Mouse (Mus musculus): ENCODE data around the gene Rffl. TPM values are rescaled to one million over a fixed set of nuclear protein-coding genes. Genes with fewer than 3 reads are reported as not detected.
A peak's percentile ranks its signal among the peaks of the same experiment; 100 is the strongest.

The Rffl gene
- polyA plus RNA-seq, 2 experiments: 12.9 to 19.0 TPM

DNA sequence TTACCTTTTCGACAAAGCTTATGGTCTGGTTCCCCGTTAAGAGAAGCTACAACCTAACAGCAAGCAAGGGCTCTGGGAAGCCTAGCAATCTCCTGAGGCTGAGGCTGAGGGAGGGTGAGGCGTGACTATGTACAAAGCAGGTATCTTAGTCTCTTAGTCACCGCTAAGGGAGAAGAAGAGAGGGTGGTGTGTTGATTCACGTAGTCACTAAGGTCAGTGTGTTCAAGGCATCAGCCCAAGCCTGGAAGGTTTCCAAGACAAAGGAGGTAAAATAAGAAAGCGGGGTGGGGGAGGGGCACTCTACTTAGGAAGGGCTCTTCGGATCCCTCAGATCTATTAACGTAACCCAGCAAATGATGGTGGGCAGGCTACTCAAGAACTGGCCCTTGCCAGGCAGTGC is 9.5 kb downstream of the Rffl start:
- WGBS (ENCODE audit: insufficient replicate concordance): 75% methylated on average over 8 of the region's 8 CpGs
- no peaks in the 10 kb centered on the region for H3K9me3 ChIP-seq (ENCODE audit: control insufficient read depth, low read length)
- no peak for DNase-seq (ENCODE audit: low read depth in 3 of 3, low spot score in 3 of 3)
- TF ChIP-seq EP300 (IDR thresholded peaks at IDR 0.05; ENCODE audit: low read depth) (no peak), CTCF (IDR thresholded peaks at IDR 0.05; ENCODE audit: low read depth) (no peak)
- H3K4me3 ChIP-seq (ENCODE audit: insufficient read depth in 1 of 2, low read depth in 2 of 2, low read length in 2 of 2): no peak overlapping the region
- no peak for ATAC-seq (ENCODE audit: insufficient read depth)
- peaks cover 34 to 45% of the 10 kb centered on the region in 2 experiments for H3K4me1 ChIP-seq (replicated peaks; ENCODE audit: control insufficient read depth in 2 of 2, insufficient read depth in 2 of 2, low read length in 1 of 2)
- no peak overlapping the region for H3K9ac ChIP-seq (replicated peaks)
- no peaks in the 10 kb centered on the region; the same call in none of the 2 replicates for H3K36me3 ChIP-seq (replicated peaks; ENCODE audit: control insufficient read depth, insufficient read depth, low read depth)
- H3K27me3 ChIP-seq (ENCODE audit: control insufficient read depth, insufficient read depth, low read length): no peaks in the 10 kb centered on the region
- no peak overlapping the region for H3K4me2 ChIP-seq (ENCODE audit: low read depth)
- no peak overlapping the region for H3K27ac ChIP-seq

DNA sequence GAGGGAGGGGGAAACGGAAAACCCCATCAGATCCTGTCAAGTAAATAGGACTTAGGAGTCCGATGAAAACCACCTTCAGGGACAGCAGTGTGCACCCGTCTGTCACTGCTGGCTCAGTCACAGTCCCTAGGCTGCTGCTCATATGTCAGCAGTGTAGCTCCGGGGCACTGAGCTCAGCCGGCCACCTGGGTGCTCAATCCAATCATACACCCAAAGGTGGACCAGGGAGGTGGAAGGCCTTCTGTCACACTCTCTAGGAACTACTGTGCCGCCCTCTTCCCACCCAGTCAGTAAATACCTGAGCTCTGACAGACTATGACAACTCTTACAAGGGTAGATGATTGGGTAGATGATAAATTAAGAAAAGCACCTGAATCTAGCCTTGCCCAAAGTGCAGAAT is 10.3 kb downstream of the Rffl start:
- Histone ChIP-seq H3K4me3 (ENCODE audit: insufficient read depth in 1 of 2, low read depth in 2 of 2, low read length in 2 of 2) (no peak overlapping the region), H3K4me1 (replicated peaks; ENCODE audit: control insufficient read depth in 2 of 2, insufficient read depth in 2 of 2, low read length in 1 of 2) (peaks cover 37 to 43% of the 10 kb centered on the region in 2 experiments), H3K9ac (replicated peaks) (no peak overlapping the region), H3K9me3 (ENCODE audit: control insufficient read depth, low read length) (no peaks in the 10 kb centered on the region), H3K27ac (no peak overlapping the region), H3K27me3 (ENCODE audit: control insufficient read depth, insufficient read depth, low read length) (no peaks in the 10 kb centered on the region), H3K4me2 (ENCODE audit: low read depth) (no peak overlapping the region), H3K36me3 (replicated peaks; ENCODE audit: control insufficient read depth, insufficient read depth, low read depth) (no peaks in the 10 kb centered on the region; the same call in none of the 2 replicates)
- ATAC-seq (ENCODE audit: insufficient read depth): no peak
- TF ChIP-seq CTCF (IDR thresholded peaks at IDR 0.05; ENCODE audit: low read depth): no peak
- no peak for TF ChIP-seq EP300 (IDR thresholded peaks at IDR 0.05; ENCODE audit: low read depth)
- DNase-seq (ENCODE audit: low read depth in 3 of 3, low spot score in 3 of 3): no peak
- 78% methylated on average over 6 of the region's 6 CpGs for WGBS (ENCODE audit: insufficient replicate concordance)

DNA sequence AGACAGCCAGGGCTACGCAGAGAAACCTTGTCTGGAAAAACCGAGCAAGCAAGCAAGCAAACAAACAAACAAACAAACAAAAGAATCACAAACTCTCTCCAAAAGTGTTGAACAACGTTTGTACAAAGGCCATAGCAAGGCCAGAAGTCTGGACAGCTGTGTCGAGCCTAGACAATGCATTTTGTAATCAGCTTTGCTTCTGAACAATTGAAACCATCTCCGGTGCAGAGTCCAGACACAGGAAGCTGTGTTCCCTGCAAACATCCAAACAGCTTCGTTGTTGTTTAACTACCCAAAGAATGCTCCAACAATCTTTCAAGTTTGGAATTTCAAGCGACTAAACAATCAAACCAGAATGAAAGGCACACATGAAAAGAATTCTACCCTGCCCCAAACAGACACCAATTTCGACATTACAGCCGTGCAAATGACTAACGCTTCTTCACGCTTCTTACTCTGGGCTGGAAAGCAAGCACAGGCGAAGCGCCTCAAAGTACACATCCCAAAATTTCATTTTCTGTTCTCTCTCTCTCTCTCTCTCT is 13.6 kb downstream of the Rffl start:
- Histone ChIP-seq H3K4me3 (ENCODE audit: insufficient read depth in 1 of 2, low read depth in 2 of 2, low read length in 2 of 2) (no peak overlapping the region), H3K27me3 (ENCODE audit: control insufficient read depth, insufficient read depth, low read length) (no peaks in the 10 kb centered on the region), H3K9ac (replicated peaks) (no peak overlapping the region), H3K27ac (no peak overlapping the region), H3K4me2 (ENCODE audit: low read depth) (no peak overlapping the region; the same call in 1 of the 2 replicates), H3K36me3 (replicated peaks; ENCODE audit: control insufficient read depth, insufficient read depth, low read depth) (peaks cover 5% of the 10 kb centered on the region; the same call in 1 of the 2 replicates), H3K9me3 (ENCODE audit: control insufficient read depth, low read length) (no peaks in the 10 kb centered on the region), H3K4me1 (replicated peaks; ENCODE audit: control insufficient read depth in 2 of 2, insufficient read depth in 2 of 2, low read length in 1 of 2) (peaks cover 47 to 49% of the 10 kb centered on the region in 2 experiments)
- no peak for ATAC-seq (ENCODE audit: insufficient read depth)
- TF ChIP-seq CTCF (IDR thresholded peaks at IDR 0.05; ENCODE audit: low read depth) (no peak), EP300 (IDR thresholded peaks at IDR 0.05; ENCODE audit: low read depth) (no peak)
- WGBS (ENCODE audit: insufficient replicate concordance): 66% methylated on average over 13 of the region's 13 CpGs
- no peak for DNase-seq (ENCODE audit: low read depth in 3 of 3, low spot score in 3 of 3)

DNA sequence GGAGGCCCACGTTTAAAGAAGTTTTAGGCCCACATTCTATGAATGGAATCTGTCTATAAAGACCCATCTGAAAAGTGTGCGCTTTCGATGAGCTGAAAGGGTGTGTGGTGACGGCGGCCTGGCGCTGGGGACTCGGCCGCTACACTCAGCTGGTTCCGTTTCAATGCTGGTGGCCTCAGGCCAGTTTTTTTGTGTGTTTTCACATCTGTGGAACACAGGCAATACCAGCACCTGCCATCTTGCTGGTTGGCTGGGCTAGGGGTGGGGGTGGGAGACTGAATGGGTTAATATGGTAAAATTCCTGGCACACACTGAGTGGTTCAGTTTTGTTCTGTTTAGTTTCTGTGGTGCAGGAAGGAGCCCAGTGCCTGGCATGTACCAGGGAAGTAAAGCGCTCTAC is 15.0 kb downstream of the Rffl start:
- Histone ChIP-seq H3K4me3 (ENCODE audit: insufficient read depth in 1 of 2, low read depth in 2 of 2, low read length in 2 of 2) (no peak overlapping the region), H3K27ac (peak overlapping the region; percentile 2; the same call in 1 of the 2 replicates), H3K9me3 (ENCODE audit: control insufficient read depth, low read length) (no peaks in the 10 kb centered on the region), H3K36me3 (replicated peaks; ENCODE audit: control insufficient read depth, insufficient read depth, low read depth) (peaks cover 5% of the 10 kb centered on the region; the same call in 1 of the 2 replicates), H3K9ac (replicated peaks) (no peak overlapping the region), H3K4me2 (ENCODE audit: low read depth) (no peak overlapping the region; the same call in 1 of the 2 replicates), H3K4me1 (replicated peaks; ENCODE audit: control insufficient read depth in 2 of 2, insufficient read depth in 2 of 2, low read length in 1 of 2) (peaks cover 52 to 54% of the 10 kb centered on the region in 2 experiments), H3K27me3 (ENCODE audit: control insufficient read depth, insufficient read depth, low read length) (no peaks in the 10 kb centered on the region)
- DNase-seq (ENCODE audit: low read depth in 3 of 3, low spot score in 3 of 3) (no peak), ATAC-seq (ENCODE audit: insufficient read depth) (no peak)
- no peak for TF ChIP-seq EP300 (IDR thresholded peaks at IDR 0.05; ENCODE audit: low read depth)
- no peak for TF ChIP-seq CTCF (IDR thresholded peaks at IDR 0.05; ENCODE audit: low read depth)
- WGBS (ENCODE audit: insufficient replicate concordance): 81% methylated on average over 10 of the region's 10 CpGs

DNA sequence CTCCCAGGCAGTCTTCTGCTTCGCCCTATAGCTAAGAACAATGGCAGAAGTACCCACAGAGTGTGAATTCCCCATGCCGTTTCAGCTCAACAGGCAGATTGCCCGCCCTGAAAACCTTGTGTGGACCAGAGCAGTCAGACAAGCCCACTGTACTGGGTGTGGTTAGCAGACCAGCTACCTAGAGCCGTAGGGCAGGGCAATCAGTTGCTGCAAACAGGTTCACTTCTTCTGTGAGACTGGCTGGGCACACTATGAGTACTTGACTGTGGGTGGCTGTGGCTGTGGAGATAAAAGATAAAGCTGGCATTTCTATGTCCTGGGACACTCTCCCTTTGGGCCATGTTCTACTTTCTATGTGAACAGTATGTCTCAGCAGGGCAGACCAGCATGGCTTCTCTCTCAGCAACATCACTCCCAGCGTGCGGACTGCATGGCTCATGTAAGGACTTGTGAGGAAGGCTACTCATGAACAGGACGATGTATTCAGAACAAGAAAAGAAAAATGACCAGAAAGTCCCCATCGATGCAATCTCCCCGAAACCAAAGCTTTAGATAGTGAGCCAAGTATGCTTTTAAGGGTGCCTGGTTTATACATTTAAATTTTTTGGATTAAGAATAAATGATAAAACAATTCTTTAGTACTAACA is 15.6 kb downstream of the Rffl start:
- no peak overlapping the region for H3K4me3 ChIP-seq (ENCODE audit: insufficient read depth in 1 of 2, low read depth in 2 of 2, low read length in 2 of 2)
- H3K27me3 ChIP-seq (ENCODE audit: control insufficient read depth, insufficient read depth, low read length): no peaks in the 10 kb centered on the region
- peak overlapping the region; percentile 64 for H3K27ac ChIP-seq
- DNase-seq (ENCODE audit: low read depth in 3 of 3, low spot score in 3 of 3) (peak; percentile 60 to 66 (median 64)), ATAC-seq (ENCODE audit: insufficient read depth) (peak; percentile 92)
- no peak for TF ChIP-seq CTCF (IDR thresholded peaks at IDR 0.05; ENCODE audit: low read depth)
- peak; percentile 39 for TF ChIP-seq EP300 (IDR thresholded peaks at IDR 0.05; ENCODE audit: low read depth)
- WGBS (ENCODE audit: insufficient replicate concordance): 45% methylated on average over 9 of the region's 9 CpGs
- H3K9ac ChIP-seq (replicated peaks): peak overlapping the region; percentile 19
- peaks cover 5% of the 10 kb centered on the region; the same call in 1 of the 2 replicates for H3K36me3 ChIP-seq (replicated peaks; ENCODE audit: control insufficient read depth, insufficient read depth, low read depth)
- H3K4me1 ChIP-seq (replicated peaks; ENCODE audit: control insufficient read depth in 2 of 2, insufficient read depth in 2 of 2, low read length in 1 of 2): peaks cover 56 to 59% of the 10 kb centered on the region in 2 experiments
- no peaks in the 10 kb centered on the region for H3K9me3 ChIP-seq (ENCODE audit: control insufficient read depth, low read length)
- peak overlapping the region; percentile 54 for H3K4me2 ChIP-seq (ENCODE audit: low read depth)
